Mouse (Mus musculus) left cerebral cortex, postnatal 10 days (tissue): ENCODE data around the gene Pitpnm3. TPM values are rescaled to one million over a fixed set of nuclear protein-coding genes. Genes with fewer than 3 reads are reported as not detected.

ENCODE experiments used
- DNase-seq, 2 experiments: peaks; one replicate each; pipeline ENCODE4 v3.0.0; 2021 to 2022; ENCODE audit warnings: low spot score in 2 of 2, mixed read lengths in 1 of 2; ENCODE audit errors: extremely low spot score in 1 of 2
- intact Hi-C: fragments of 180-260 bp; cut with DNase I; formaldehyde crosslinking; loops from one replicate; pipeline ENCODE4 v1.15.1; 2025
- total RNA-seq, 2 experiments: library from RNA; stranded (reverse); gene quantifications; 2 replicates each; pipeline ENCODE4 v1.2.3; 2021

Gene Pitpnm3
- total RNA-seq, 2 experiments from 2014 or later = 44.4 to 46.3 TPM

DNA sequence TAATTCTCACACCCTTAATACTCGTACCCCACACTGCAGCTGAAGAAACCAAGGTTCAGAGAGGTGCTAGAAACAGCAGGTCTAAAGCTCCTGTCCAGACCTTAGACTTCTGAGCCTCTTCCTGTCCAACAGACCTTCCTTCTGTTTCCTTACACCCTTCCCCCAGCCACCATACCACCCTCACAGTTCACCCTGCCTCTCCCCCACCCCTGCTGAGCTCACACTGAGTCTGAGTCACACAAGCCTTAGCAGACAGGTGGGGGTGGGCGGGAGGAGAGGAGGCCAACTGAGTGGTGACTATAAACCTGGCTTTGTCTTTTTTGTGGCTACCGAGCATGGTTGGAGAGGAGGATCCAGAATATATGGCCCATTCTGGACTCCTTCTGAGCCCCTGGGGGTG lies 24.9 kb downstream of the Pitpnm3 start:
- intact Hi-C loops = no loop called here
- no peak for DNase-seq

DNA sequence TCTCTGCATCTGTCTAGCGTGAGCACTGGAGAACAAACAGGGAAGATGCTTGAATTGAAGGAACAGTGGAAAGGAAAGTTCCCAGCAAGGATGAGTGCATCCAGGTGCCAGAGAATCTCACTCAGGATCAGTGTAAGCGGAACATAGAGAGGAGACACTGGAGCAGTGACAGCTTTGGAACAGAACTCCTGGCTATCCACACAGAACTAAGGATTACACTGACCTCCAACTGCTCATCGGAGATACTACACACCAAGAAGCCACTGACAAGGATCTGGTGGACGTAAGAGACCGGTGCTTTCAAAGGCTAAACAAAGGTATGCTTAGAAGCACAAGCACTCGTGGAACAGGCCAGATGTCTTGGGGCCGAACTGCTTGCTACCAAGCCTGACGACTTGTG lies 31.4 kb downstream of the Pitpnm3 start:
- intact Hi-C loops = no loop called here

DNA sequence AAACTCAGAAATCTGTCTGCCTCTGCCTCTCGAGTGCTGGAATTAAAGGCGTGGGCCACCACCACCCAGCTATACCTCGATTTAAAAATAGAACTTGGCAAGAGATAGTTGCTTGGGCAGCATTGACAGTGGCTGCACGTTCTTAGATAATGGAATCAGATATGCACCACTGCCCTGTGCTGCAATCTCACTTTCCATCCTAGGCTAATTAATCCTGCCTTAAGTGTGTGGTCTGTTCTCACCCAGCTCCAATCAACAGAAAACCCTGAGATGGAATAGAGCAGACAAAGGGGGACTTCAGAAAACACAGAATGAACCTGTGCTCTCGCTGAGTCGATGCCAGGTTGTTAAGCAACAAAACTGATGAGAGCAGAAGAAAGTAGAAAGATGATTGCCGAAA lies 32.0 kb downstream of the Pitpnm3 start:
- intact Hi-C loops = no loop called here
- DNase-seq = no peak

More for the DNA sequence above, 31.4 kb downstream of the Pitpnm3 start:
- no peak for DNase-seq

GRCm38 (mm10) chr11:72100996-72101395 lies 34.6 kb downstream of the Pitpnm3 start:
- DNase-seq = no peak
- intact Hi-C loops = no loop called here

DNA sequence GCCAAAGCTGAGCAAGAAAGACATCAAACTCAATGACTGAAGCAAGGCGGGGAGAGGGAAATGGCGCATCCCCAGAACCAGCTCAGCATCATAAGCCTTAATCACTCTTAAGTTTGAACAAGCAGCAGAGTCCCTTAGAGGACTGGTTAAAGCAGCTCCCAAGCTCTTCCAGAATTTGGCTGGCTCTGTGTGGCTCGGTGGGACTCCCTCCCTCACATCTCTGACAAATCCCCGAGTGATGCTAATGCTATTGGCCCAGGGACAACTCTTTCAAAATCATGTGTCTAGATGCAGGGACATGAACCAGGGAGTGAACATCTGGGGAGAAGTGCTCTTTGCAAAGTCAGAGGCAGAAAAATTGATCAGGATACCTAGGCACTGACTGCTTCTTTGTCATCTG lies 36.4 kb downstream of the Pitpnm3 start:
- intact Hi-C loops = no loop called here
- DNase-seq = no peak

DNA sequence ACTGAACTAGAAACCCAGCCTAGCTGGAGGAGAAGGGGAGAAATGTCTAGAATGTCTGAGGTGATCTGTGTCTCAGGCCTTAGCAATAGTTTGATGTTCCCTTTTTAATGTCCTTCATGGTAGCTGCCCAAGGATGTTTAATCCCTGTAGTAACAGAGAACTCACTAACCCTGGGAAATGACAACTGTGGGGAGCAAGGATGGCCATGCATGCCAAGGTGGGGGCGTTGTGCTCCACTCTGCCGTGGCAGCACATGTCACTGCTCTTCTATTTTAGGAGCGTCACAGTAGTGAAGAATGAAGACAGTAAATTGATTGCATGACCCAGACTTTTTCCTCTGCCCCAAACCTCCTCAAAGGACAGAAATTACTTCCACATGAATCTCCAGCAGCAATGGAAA lies 37.6 kb downstream of the Pitpnm3 start:
- no peak for DNase-seq
- intact Hi-C loops = no loop called here

DNA sequence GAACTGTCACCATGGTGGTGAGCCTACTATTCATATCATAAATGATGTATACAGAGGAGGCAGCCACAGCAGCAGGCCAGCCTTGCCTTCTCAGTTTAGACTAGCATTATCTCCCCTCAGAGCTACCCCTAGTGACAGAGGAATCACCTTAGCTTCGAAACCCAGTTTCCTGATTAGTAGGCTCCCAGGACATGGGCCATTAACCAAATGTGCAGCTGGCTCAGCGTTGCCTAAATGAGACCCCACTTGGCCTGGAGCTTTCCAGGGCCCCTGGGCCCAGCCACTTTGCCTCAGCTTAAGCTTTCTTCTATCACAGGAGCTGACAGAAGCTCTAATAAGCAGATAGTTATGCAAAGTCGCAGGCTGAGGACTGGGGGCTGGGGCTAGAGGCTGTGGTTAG lies 39.6 kb downstream of the Pitpnm3 start:
- DNase-seq = no peak
- intact Hi-C loops = no loop called here

DNA sequence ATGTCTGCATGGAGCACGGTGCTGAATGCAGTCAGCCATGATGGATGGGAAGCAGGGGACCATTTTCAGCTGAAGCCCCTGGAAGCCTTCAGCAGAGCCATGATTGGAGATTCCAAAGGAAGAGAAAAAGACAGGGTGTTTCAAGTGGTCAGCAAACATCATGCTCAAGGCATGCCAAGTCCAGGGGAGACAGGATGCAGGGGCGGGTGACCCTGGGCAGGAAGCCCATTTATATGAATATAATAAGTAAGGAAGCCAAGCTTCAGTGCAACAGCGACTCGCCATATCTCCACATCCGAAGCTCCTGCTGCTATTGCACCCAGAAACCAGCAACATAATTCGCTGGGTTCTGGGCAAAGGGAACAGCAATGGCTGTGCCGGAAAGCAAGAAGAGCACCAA lies 41.1 kb downstream of the Pitpnm3 start:
- intact Hi-C loops = no loop called here
- DNase-seq = no peak

- intact Hi-C loops = no loop called here
- DNase-seq = peak in 1 of 2 experiments; percentile 18
These were observed 43.2 kb downstream of the Pitpnm3 start for GRCm38 (mm10) chr11:72092390-72092789.

GRCm38 (mm10) chr11:72086251-72087046 lies 49.1 kb downstream of the Pitpnm3 start:
- DNase-seq = peak; percentile 65 to 67
- intact Hi-C loops = no loop called here

DNA sequence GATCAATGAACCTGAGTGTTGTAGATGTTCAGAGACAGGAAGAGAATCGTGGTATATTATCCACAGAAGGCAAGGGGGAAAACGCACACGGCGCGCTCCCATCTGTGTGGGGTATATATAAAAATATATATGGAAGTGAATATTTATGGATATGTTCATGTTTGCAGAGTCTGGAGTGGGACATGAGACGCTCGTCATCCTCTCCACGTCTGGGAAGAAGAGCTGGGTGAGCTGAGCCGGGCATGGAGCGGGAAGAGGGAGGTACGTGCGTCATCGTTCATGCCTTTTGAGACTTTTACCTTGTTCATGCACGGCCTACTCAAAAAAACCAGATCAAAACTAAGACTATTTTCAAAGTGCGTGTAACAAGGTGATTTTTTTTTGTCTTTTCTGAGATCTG lies 51.2 kb downstream of the Pitpnm3 start:
- no peak for DNase-seq

DNA sequence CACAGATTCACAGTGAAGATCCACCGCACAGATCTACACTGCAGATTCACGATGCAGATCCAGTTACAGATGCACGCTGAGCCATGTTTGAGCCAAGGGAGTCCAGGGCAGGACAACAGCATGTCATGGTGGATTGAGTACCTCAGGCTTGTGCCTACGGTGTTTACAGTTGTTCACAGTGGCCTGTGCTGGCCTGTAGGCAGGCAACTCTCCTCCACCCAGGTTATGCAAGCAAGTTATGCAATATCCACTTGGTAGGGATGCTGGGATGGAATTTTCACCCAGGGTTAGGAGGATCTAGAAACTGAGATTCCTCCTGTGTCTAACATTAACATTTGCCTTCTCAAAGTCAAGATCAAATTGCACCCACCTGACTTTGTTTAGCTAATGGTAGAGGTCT lies 53.0 kb downstream of the Pitpnm3 start:
- intact Hi-C loops = no loop called here
- no peak for DNase-seq

More for the DNA sequence above, 51.2 kb downstream of the Pitpnm3 start:
- intact Hi-C loops = no loop called here

GRCm38 (mm10) chr11:72080461-72080860 lies 55.1 kb downstream of the Pitpnm3 start:
- intact Hi-C loops = no loop called here
- DNase-seq = no peak

- no peak for DNase-seq
- intact Hi-C loops = no loop called here
These were observed 56.9 kb downstream of the Pitpnm3 start for GRCm38 (mm10) chr11:72078647-72079046.

GRCm38 (mm10) chr11:72078056-72078455 lies 57.5 kb downstream of the Pitpnm3 start:
- intact Hi-C loops = no loop called here
- DNase-seq = no peak

DNA sequence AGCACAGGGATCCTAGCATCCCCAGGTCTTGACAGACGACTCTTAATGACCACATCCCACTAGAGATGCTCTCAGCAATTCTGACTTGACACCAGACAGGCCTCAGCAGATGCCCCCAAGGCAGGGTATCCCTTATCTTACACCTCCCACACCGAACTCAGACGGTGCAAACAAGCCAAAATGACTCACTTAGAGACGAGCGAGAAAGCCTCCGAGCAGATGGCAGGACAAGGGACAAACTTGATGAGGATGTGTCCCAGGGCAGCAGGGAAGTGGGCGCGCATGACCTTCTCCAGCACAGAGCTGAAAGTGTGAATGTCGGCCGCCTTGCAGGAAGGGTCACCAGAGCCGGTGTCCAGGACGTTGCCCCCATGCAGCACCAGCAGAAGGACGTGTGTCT lies 61.3 kb downstream of the Pitpnm3 start:
- no peak for DNase-seq

GRCm38 (mm10) chr11:72072331-72072905 lies 63.2 kb downstream of the Pitpnm3 start:
- no peak for DNase-seq
- intact Hi-C loops = no loop called here

More for the DNA sequence above, 61.3 kb downstream of the Pitpnm3 start:
- intact Hi-C loops = no loop called here

DNA sequence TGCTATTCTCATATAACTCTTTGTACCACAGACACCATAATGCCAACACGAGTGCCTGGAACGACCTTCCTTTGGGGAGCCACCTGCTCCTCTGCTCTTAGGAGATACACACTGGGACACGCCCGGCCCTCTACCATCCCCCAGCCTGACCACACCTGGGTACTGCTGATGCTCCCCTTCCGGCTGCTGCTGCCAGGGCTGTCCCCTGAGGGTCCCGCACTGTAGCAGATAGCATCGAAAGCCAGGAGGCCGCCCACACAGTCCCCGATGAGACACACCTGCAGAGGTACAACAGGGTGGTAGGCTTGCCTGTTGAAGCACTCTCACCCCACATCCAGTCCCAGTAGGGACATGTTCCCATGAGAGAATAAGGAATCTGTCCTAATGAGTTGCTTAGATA lies 64.8 kb downstream of the Pitpnm3 start:
- no peak for DNase-seq
- intact Hi-C loops = no loop called here

GRCm38 (mm10) chr11:72068026-72068425 lies 67.6 kb downstream of the Pitpnm3 start:
- peak in 1 of 2 experiments; percentile 57 for DNase-seq
- intact Hi-C loops = no loop called here

GRCm38 (mm10) chr11:72067326-72067725 lies 68.3 kb downstream of the Pitpnm3 start:
- intact Hi-C loops = no loop called here
- no peak for DNase-seq
